17 mouse cellular contexts compared by ENCODE assay signal in the genomic region with DNA sequence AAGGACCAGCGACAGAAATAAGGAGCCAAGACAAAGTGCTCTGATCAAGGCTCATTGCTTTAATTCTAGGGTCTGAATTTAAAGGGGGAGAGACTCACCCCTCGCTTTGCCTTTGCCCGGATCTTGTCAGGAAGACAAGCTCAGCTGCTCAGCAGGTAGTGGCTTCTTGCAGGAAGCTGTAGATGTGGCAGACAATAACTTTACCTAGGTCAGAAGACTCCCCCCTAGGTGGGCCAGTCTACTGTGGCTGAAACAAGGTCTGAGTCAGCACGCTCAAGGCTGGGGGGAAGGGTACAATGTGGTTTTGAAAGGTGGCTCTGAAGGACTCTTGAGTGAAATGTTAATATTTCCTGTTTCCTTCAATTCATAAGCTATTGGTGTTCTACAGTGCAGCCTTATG.
"Had no signal": no experiment of that assay in that cellular context is flagged by ENCODE, and none has a peak within 500 bp of the region (broad histone marks: within the 10 kb centered on the region; RNA-seq: fewer than 3 reads in every experiment).

No protein-coding gene starts in this region.

- DNase-seq: left cerebral cortex, postnatal 4 days; liver; liver, embryonic 13.5 days; liver, postnatal 0 days; lung, adult 18-20 months; lung, adult 2 months; lung, embryonic 14.5 days; lung, postnatal 10 days; lung, postnatal 14 days; lung, postnatal 36 days; lung, postnatal 4 days; midbrain, embryonic 14.5 days had no signal

- ATAC-seq: liver, embryonic 12.5 days; liver, postnatal 0 days; lung, postnatal 0 days; midbrain, embryonic 13.5 days; midbrain, embryonic 15.5 days; midbrain, embryonic 16.5 days had no signal
